Mouse (Mus musculus) myocyte (in vitro differentiated cells): ENCODE results near the gene Zbp1. TPM values are rescaled to one million over a fixed set of nuclear protein-coding genes. Genes with fewer than 3 reads are reported as not detected.

Experiments
- H3K27me3 ChIP-seq: one replicate; pipeline ENCODE4 v1.6.1; 2011; ENCODE audit not compliant: control insufficient read depth, insufficient read depth, insufficient read length
- H3K36me3 ChIP-seq: one replicate; pipeline ENCODE4 v1.6.1; 2011; ENCODE audit not compliant: control insufficient read depth, insufficient read depth
- H3K4me2 ChIP-seq: one replicate; pipeline ENCODE4 v1.6.1; 2011; ENCODE audit warnings: low read depth, control low read depth
- H3K4me3 ChIP-seq: one replicate; pipeline ENCODE4 v1.5.1; 2011; ENCODE audit warnings: mild to moderate bottlenecking, control low read depth, moderate library complexity
- H3K79me2 ChIP-seq: one replicate; pipeline ENCODE4 v1.6.1; 2011; ENCODE audit not compliant: control insufficient read depth, insufficient read depth
- H3ac ChIP-seq: one replicate; pipeline ENCODE4 v1.6.1; 2011; ENCODE audit not compliant: control insufficient read depth, insufficient read length
- CEBPB ChIP-seq: IDR thresholded peaks from 2 replicates; pipeline ENCODE4 v1.6.1; 2011; ENCODE audit warnings: mild to moderate bottlenecking, moderate library complexity; ENCODE audit not compliant: poor library complexity, insufficient read depth, severe bottlenecking
- E2F4 ChIP-seq: IDR thresholded peaks from one replicate; pipeline ENCODE4 v1.6.1; 2011; ENCODE audit warnings: mild to moderate bottlenecking, control low read depth, moderate library complexity; ENCODE audit not compliant: insufficient read depth
- MAX ChIP-seq: IDR thresholded peaks from one replicate; pipeline ENCODE4 v1.6.1; 2011; ENCODE audit warnings: low read depth, mild to moderate bottlenecking, control low read depth
- MYOD1 ChIP-seq, 3 experiments: IDR thresholded peaks; one replicate each; pipeline ENCODE4 v1.6.1; 2011; ENCODE audit warnings: control low read depth in 2 of 3, low read depth in 2 of 3, mild to moderate bottlenecking in 2 of 3, moderate library complexity in 1 of 3; ENCODE audit not compliant: insufficient read length in 2 of 3, control insufficient read depth in 1 of 3
- MYOG ChIP-seq, 3 experiments: IDR thresholded peaks; one replicate each; pipeline ENCODE4 v1.6.1; 2011; ENCODE audit warnings: control low read depth in 2 of 3, low read depth in 2 of 3, mild to moderate bottlenecking in 2 of 3; ENCODE audit not compliant: insufficient read length in 2 of 3, control insufficient read depth in 1 of 3, insufficient read depth in 1 of 3
- POLR2A ChIP-seq: IDR thresholded peaks from one replicate; pipeline ENCODE4 v1.6.1; 2011; ENCODE audit warnings: low read depth, mild to moderate bottlenecking, control low read depth, moderate library complexity; ENCODE audit not compliant: insufficient read length
- POLR2AphosphoS2 ChIP-seq: IDR thresholded peaks from one replicate; pipeline ENCODE4 v1.6.1; 2011; ENCODE audit warnings: low read depth, control low read depth; ENCODE audit not compliant: insufficient read length
- REST ChIP-seq: IDR thresholded peaks from one replicate; pipeline ENCODE4 v1.6.1; 2011; ENCODE audit warnings: mild to moderate bottlenecking, control low read depth, moderate library complexity; ENCODE audit not compliant: insufficient read depth, insufficient read length
- SRF ChIP-seq: IDR thresholded peaks from one replicate; pipeline ENCODE4 v1.6.1; 2011; ENCODE audit warnings: low read depth; ENCODE audit not compliant: control insufficient read depth, insufficient read length
- TCF12 ChIP-seq: IDR thresholded peaks from one replicate; pipeline ENCODE4 v1.6.1; 2011; ENCODE audit warnings: mild to moderate bottlenecking, control low read depth; ENCODE audit not compliant: poor library complexity, insufficient read depth, severe bottlenecking
- TCF3 ChIP-seq: IDR thresholded peaks from one replicate; pipeline ENCODE4 v1.6.1; 2011; ENCODE audit warnings: low read depth, control low read depth; ENCODE audit not compliant: insufficient read length
- USF1 ChIP-seq: IDR thresholded peaks from one replicate; pipeline ENCODE4 v1.6.1; 2011; ENCODE audit warnings: low read depth, mild to moderate bottlenecking, control low read depth, moderate library complexity
- polyA plus RNA-seq: library from polyadenylated mRNA; unstranded; fragments of >200 nt; fragmentation: generic; extraction: Trizol; gene quantifications from one replicate; pipeline ENCODE4 v1.2.1, GENCODE M21; 2012; ENCODE audit warnings: missing spikeins

Zbp1 gene
- polyA plus RNA-seq, 1 experiment, result 1.1 TPM

- TF ChIP-seq POLR2A (no peak), REST (no peak), USF1 (no peak), POLR2AphosphoS2 (no peak), MAX (no peak), MYOG (IDR thresholded peaks at IDR 0.05; ENCODE audit: control insufficient read depth in 1 of 3, insufficient read depth in 1 of 3, insufficient read length in 2 of 3, low read depth in 2 of 3) (no peak), SRF (no peak), MYOD1 (IDR thresholded peaks at IDR 0.05; ENCODE audit: control insufficient read depth in 1 of 3, insufficient read length in 2 of 3, low read depth in 2 of 3) (no peak), TCF3 (no peak), CEBPB (no peak), E2F4 (no peak), TCF12 (no peak)
- no peak overlapping the region for H3K4me3 ChIP-seq
- no peak overlapping the region for H3ac ChIP-seq
- H3K36me3 ChIP-seq, result no peaks in the 10 kb centered on the region
- peaks cover 4% of the 10 kb centered on the region for H3K27me3 ChIP-seq
- no peaks in the 10 kb centered on the region for H3K79me2 ChIP-seq
- H3K4me2 ChIP-seq, result no peak overlapping the region
Observed at GRCm38 (mm10) chr2:173203726-173204125, 15.0 kb downstream of the Zbp1 start.

- TF ChIP-seq TCF12 (no peak), MAX (no peak), CEBPB (no peak), POLR2AphosphoS2 (no peak), MYOG (IDR thresholded peaks at IDR 0.05; ENCODE audit: control insufficient read depth in 1 of 3, insufficient read depth in 1 of 3, insufficient read length in 2 of 3, low read depth in 2 of 3) (no peak), E2F4 (no peak), MYOD1 (IDR thresholded peaks at IDR 0.05; ENCODE audit: control insufficient read depth in 1 of 3, insufficient read length in 2 of 3, low read depth in 2 of 3) (no peak), SRF (no peak), USF1 (no peak), REST (no peak)
- no peaks in the 10 kb centered on the region for H3K79me2 ChIP-seq
- peaks cover 4% of the 10 kb centered on the region for H3K27me3 ChIP-seq
- H3K4me3 ChIP-seq, result no peak overlapping the region
- H3K36me3 ChIP-seq, result no peaks in the 10 kb centered on the region
- no peak overlapping the region for H3ac ChIP-seq
- H3K4me2 ChIP-seq, result no peak overlapping the region
Observed at GRCm38 (mm10) chr2:173202924-173203689, 15.6 kb downstream of the Zbp1 start.

GRCm38 (mm10) chr2:173194796-173195195 is 23.9 kb downstream of the Zbp1 start:
- H3K79me2 ChIP-seq, result no peaks in the 10 kb centered on the region
- H3K4me3 ChIP-seq, result no peak overlapping the region
- H3K27me3 ChIP-seq, result peaks cover 4% of the 10 kb centered on the region
- TF ChIP-seq MYOD1 (IDR thresholded peaks at IDR 0.05; ENCODE audit: control insufficient read depth in 1 of 3, insufficient read length in 2 of 3, low read depth in 2 of 3) (no peak), POLR2A (no peak), USF1 (no peak), MAX (no peak), SRF (no peak), TCF3 (no peak), E2F4 (no peak), POLR2AphosphoS2 (no peak), TCF12 (no peak), REST (no peak), CEBPB (no peak), MYOG (IDR thresholded peaks at IDR 0.05; ENCODE audit: control insufficient read depth in 1 of 3, insufficient read depth in 1 of 3, insufficient read length in 2 of 3, low read depth in 2 of 3) (no peak)
- no peaks in the 10 kb centered on the region for H3K36me3 ChIP-seq
- no peak overlapping the region for H3ac ChIP-seq
- H3K4me2 ChIP-seq, result no peak overlapping the region

- TF ChIP-seq CEBPB, result no peak
- no peak for TF ChIP-seq REST
- no peak for TF ChIP-seq E2F4
- no peak for TF ChIP-seq USF1
- TF ChIP-seq POLR2AphosphoS2, result no peak
- no peak for TF ChIP-seq SRF
- no peak for TF ChIP-seq TCF12
- no peak for TF ChIP-seq POLR2A
- no peak for TF ChIP-seq MAX
- Histone ChIP-seq H3K79me2 (no peaks in the 10 kb centered on the region), H3ac (no peak overlapping the region), H3K4me3 (no peak overlapping the region), H3K4me2 (no peak overlapping the region), H3K36me3 (no peaks in the 10 kb centered on the region), H3K27me3 (peaks cover 14% of the 10 kb centered on the region)
Observed at GRCm38 (mm10) chr2:173187182-173187855, 31.4 kb downstream of the Zbp1 start.
